Mouse (Mus musculus): ENCODE measurements around the gene Xlr4a. TPM values are rescaled to one million over a fixed set of nuclear protein-coding genes. Genes with fewer than 3 reads are reported as not detected.
"Not testable (repeated sequence)": the region's sequence is repeated elsewhere in the genome, so short reads cannot be mapped to it uniquely, and the experiment has no call there.

The Xlr4a gene
- polyA plus RNA-seq (2015; fragmentation: Nextera tagmentation; extraction: Ambion mirVana), result 0.71 TPM in 1 of 2 replicates, not detected in the other

DNA sequence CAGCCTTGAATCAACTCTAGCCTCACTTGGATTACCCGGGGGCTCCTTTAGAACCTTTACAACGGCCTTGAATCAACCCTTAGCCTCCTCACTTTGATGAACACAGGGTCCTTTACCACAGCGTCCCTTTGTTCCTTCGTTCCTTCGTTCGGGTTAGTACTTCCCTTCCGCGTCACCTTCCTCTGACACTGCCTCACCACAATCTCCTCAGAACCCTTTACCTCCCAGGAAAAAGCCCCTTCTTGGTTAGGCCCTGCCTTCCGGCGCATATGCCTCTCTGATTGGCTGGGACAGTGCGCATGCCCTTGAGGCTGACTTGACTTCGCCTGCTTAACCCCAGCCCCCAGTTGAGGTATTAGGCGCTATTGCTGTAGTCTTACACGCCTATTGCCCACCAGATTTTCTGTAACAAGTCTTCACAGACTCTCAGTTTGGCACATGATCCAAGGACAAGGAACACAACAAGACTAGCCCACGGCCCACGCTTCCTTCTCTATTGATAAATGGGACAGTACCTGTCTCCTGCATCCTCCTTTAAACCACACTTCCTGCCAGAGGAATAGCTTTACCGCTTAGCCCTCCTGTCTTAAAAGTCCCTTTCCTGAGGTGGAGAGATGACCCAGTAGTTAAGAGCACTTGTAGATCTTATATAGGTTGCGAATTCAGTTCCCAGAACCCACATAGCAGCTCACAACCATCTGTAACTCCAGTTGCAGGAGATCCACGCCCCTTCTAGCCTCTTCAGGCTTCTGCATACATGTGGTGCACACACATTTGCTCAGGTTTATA is at the start of gene Xlr4a:
Xlr4a (minus strand) TSS at position 212 of the 789 bp plus-strand sequence.
- H3K36me3 ChIP-seq (ENCODE audit: control insufficient read depth, insufficient read depth); ATAC-seq; H3K4me3 ChIP-seq (replicated peaks; ENCODE audit: low read length); H3K9me3 ChIP-seq (ENCODE audit: control insufficient read depth, low read length); H3K9ac ChIP-seq (replicated peaks; ENCODE audit: low read depth, low read length); H3K27ac ChIP-seq (ENCODE audit: low read length); H3K4me1 ChIP-seq (replicated peaks; ENCODE audit: control insufficient read depth, insufficient read depth, low read length); H3K4me2 ChIP-seq (ENCODE audit: low read length); H3K27me3 ChIP-seq (replicated peaks; ENCODE audit: control insufficient read depth, insufficient read depth, low read length): not testable (repeated sequence)
- 85% methylated on average over 16 of the region's 19 CpGs for WGBS

DNA sequence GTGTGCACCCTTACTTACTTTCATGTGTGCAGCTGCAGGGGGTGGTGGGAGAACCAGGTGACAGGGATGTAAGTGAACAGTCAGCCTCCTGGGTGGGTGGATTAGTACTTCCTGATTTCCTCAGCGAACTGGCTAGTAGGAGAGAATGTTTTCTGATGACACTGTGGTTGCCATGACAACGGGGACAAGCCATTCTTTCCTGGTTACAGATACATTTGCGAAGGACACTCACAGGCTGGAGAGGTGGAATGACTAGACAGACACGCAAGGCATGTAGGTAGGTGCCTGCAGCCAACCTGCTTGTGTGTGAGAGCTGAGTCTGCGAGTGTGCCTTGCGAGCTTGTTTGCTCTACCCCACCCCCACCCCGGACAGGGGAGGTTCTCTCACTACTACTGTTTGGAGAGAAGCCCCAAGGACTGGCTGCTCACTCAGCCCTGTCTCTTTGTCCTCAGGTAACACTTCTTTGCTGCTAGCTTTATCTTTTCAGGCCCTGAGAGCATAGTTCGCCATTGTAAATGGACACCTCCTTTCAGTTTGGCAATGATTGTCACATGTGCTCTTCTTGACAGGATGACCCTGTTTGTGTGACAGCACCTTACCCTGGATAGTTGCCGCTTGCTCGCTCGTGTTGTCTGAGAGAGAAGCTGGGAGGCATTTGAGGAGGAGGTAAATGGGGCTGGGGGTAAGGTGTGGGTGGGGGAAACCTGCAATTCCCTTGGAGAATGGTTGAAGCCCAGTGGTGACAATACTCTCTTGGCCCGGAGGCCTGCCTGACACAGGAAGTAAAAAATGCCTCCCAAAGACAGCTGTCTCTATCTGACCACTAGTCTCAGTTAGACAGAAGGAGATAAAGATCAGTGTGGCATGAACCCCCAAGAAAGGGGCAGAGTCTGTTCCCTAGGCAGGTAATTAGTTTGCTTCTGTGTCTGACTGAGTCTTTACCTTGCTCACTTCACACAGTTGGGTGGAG is 40.9 kb upstream of the Xlr4a start:
- not testable (repeated sequence) for H3K36me3 ChIP-seq (ENCODE audit: control insufficient read depth, insufficient read depth); H3K4me2 ChIP-seq (ENCODE audit: low read length); H3K4me3 ChIP-seq (replicated peaks; ENCODE audit: low read length); H3K4me1 ChIP-seq (replicated peaks; ENCODE audit: control insufficient read depth, insufficient read depth, low read length); H3K9me3 ChIP-seq (ENCODE audit: control insufficient read depth, low read length); H3K27ac ChIP-seq (ENCODE audit: low read length); H3K27me3 ChIP-seq (replicated peaks; ENCODE audit: control insufficient read depth, insufficient read depth, low read length); H3K9ac ChIP-seq (replicated peaks; ENCODE audit: low read depth, low read length)
- peak; percentile 69 for ATAC-seq
- no CpG with 5 or more reads among the region's 12 CpGs for WGBS

DNA sequence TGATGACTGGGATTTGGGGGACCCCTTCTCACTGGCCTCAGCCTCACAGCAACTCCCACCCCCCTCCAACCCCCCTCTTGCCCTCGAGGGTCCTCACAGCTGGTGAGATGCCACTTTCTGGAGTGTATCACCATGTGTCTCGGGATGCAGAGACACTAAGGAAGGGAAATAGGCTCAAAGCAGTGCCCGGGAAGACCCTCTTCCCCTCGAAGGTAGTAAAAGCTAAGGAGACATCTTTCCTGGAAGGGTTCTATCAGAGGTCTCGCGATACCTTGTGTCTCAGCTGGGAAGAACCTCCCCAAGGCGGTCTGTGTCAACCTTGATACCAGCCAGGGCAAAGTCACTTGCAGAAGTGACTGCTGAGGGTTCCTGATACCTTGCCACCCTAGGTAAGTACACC is 34.5 kb upstream of the Xlr4a start, which contains the start of gene Gm14685:
Gm14685 (plus strand) TSS at position 301 of the 400 bp plus-strand sequence.
- not testable (repeated sequence) for H3K9me3 ChIP-seq (ENCODE audit: control insufficient read depth, low read length); H3K4me1 ChIP-seq (replicated peaks; ENCODE audit: control insufficient read depth, insufficient read depth, low read length); H3K36me3 ChIP-seq (ENCODE audit: control insufficient read depth, insufficient read depth); H3K9ac ChIP-seq (replicated peaks; ENCODE audit: low read depth, low read length); H3K27me3 ChIP-seq (replicated peaks; ENCODE audit: control insufficient read depth, insufficient read depth, low read length); ATAC-seq; H3K4me2 ChIP-seq (ENCODE audit: low read length); H3K4me3 ChIP-seq (replicated peaks; ENCODE audit: low read length); H3K27ac ChIP-seq (ENCODE audit: low read length)
- WGBS, result no CpG with 5 or more reads among the region's 7 CpGs

- 77% methylated on average over 10 of the region's 13 CpGs for WGBS
- H3K27ac ChIP-seq (ENCODE audit: low read length); H3K4me1 ChIP-seq (replicated peaks; ENCODE audit: control insufficient read depth, insufficient read depth, low read length); H3K27me3 ChIP-seq (replicated peaks; ENCODE audit: control insufficient read depth, insufficient read depth, low read length); H3K9me3 ChIP-seq (ENCODE audit: control insufficient read depth, low read length); H3K9ac ChIP-seq (replicated peaks; ENCODE audit: low read depth, low read length); H3K4me3 ChIP-seq (replicated peaks; ENCODE audit: low read length); H3K4me2 ChIP-seq (ENCODE audit: low read length); H3K36me3 ChIP-seq (ENCODE audit: control insufficient read depth, insufficient read depth); ATAC-seq: not testable (repeated sequence)
These were observed 14.7 kb upstream of the Xlr4a start, which contains the start of gene Xlr3a for GRCm38 (mm10) chrX:73096941-73097508. Gene Xlr3a, minus strand, starts transcription at chrX:73097095.

DNA sequence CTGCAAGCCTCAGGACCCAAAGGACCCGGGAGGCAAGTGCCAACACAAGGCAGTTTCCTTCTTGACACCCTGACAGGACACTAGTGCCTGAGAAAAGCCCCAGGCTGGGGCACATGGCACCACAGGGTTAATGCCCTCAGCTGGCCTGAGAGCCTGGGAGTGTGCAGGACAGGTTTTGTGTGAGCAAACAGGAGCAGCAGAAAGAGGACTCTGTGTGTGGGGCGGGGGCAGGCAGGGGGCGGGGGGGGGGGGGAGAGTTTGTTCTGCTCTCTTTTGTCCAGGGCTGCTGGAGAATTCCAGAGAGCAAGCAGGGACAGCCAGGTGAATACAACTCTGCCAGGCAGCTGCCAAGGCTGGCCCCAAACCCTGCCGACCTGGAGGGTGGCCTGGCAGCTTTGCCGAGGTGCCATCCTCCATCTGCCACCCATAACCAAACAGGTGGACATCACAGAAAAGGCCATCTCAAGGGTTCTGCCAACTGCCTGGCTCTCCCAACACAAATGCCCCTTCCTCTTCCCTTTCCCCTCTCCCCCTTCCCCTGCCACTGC is 15.4 kb downstream of the Xlr4a start:
- not testable (repeated sequence) for H3K4me3 ChIP-seq (replicated peaks; ENCODE audit: low read length); H3K36me3 ChIP-seq (ENCODE audit: control insufficient read depth, insufficient read depth); H3K9ac ChIP-seq (replicated peaks; ENCODE audit: low read depth, low read length); ATAC-seq; H3K4me2 ChIP-seq (ENCODE audit: low read length); H3K27me3 ChIP-seq (replicated peaks; ENCODE audit: control insufficient read depth, insufficient read depth, low read length); H3K4me1 ChIP-seq (replicated peaks; ENCODE audit: control insufficient read depth, insufficient read depth, low read length); H3K9me3 ChIP-seq (ENCODE audit: control insufficient read depth, low read length); H3K27ac ChIP-seq (ENCODE audit: low read length)
- WGBS, result 40% methylated on average over 1 of the region's 5 CpGs

- peak within 1 kb of the TSS; percentile 40 for H3K4me3 ChIP-seq (replicated peaks; ENCODE audit: low read length)
- peak within 1 kb of the TSS; percentile 51 for H3K9ac ChIP-seq (replicated peaks; ENCODE audit: low read depth, low read length)
- no peaks in the 10 kb centered on the region for H3K27me3 ChIP-seq (replicated peaks; ENCODE audit: control insufficient read depth, insufficient read depth, low read length)
- peak within 1 kb of the TSS; percentile 55 for H3K4me2 ChIP-seq (ENCODE audit: low read length)
- no peak; the same call in none of the 2 replicates for ATAC-seq
- WGBS, result 39% methylated on average over 7 of the region's 7 CpGs
- no peaks in the 10 kb centered on the region for H3K9me3 ChIP-seq (ENCODE audit: control insufficient read depth, low read length)
- no peaks in the 10 kb centered on the region for H3K36me3 ChIP-seq (ENCODE audit: control insufficient read depth, insufficient read depth)
- H3K4me1 ChIP-seq (replicated peaks; ENCODE audit: control insufficient read depth, insufficient read depth, low read length), result no peaks in the 10 kb centered on the region; the same call in 1 of the 2 replicates
- H3K27ac ChIP-seq (ENCODE audit: low read length), result no peak within 1 kb of the TSS
These were observed 17.9 kb downstream of the Xlr4a start, which contains the start of gene Pnma3 for GRCm38 (mm10) chrX:73064415-73064793. Gene Pnma3, plus strand, starts transcription at chrX:73064787.

DNA sequence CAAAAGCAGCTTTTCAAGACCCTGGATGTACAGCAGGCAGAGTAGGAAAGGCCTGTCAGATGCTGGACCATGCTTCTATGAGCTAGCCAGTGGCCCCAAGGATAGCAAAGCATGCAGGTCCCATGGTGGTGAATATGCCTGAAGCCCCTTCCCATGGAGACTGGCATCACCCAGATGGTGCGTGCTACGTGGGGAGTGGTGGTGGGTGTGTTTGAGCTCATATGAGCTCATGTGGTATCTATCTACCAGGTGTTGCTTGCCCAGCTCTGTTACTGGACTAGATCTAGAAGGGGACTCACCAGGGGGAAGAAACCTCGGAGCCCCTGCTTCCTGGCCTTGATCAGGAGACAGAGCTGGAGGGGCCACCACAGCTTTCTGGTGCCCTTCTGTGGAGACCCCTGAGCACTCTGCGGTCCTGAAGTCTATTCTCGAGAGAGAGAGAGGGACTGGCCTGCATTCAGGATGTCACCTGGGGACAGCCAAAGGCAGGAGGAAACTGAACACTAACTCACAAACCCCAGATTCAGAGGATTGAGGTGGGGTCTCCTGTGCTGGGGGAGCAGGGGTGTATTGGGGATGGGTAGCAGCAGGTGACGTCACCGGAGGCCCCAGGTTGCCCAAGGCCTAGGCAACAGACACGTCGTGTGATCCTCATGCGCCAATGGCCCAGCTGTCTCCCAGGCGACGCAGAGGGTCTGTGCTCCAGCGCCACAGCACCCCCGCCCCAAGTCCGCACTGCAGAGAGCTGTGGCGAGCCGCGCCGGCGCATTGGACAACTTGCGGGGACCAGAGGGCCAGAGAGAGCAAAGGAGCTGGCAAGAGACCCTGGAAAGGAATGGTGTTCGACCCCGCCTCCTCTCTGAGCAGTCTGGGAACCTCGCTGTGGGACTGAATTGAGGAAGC is 18.5 kb downstream of the Xlr4a start:
- ATAC-seq, result peak; percentile 91
- Histone ChIP-seq H3K4me1 (replicated peaks; ENCODE audit: control insufficient read depth, insufficient read depth, low read length) (no peaks in the 10 kb centered on the region; the same call in 1 of the 2 replicates), H3K4me2 (ENCODE audit: low read length) (peak overlapping the region; percentile 55), H3K9me3 (ENCODE audit: control insufficient read depth, low read length) (no peaks in the 10 kb centered on the region), H3K9ac (replicated peaks; ENCODE audit: low read depth, low read length) (peak overlapping the region; percentile 51), H3K4me3 (replicated peaks; ENCODE audit: low read length) (peak overlapping the region; percentile 40), H3K36me3 (ENCODE audit: control insufficient read depth, insufficient read depth) (no peaks in the 10 kb centered on the region), H3K27ac (ENCODE audit: low read length) (no peak overlapping the region), H3K27me3 (replicated peaks; ENCODE audit: control insufficient read depth, insufficient read depth, low read length) (no peaks in the 10 kb centered on the region)
- WGBS, result 28% methylated on average over 24 of the region's 24 CpGs

DNA sequence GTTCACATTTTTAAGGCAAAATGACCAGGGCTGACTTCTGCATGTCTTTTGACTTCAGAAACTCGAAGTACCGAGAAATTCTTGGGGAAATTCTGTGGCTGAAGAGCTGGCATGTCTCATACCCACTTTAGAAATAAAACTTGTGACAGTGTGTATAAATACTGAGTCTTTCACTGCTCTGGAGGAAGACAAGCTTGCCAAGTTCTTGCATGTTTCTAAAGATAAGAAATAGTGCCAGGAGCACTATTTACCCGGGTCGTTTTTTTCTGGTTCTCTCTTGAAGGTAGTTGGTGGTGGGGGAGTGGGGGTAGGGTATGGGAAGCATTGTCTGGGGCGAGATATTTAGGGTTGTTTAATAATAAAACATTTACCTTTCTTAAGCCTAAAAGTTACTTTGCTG is 20.0 kb downstream of the Xlr4a start:
- Histone ChIP-seq H3K27ac (ENCODE audit: low read length) (no peak overlapping the region), H3K4me1 (replicated peaks; ENCODE audit: control insufficient read depth, insufficient read depth, low read length) (no peaks in the 10 kb centered on the region; the same call in 1 of the 2 replicates), H3K4me2 (ENCODE audit: low read length) (no peak overlapping the region), H3K27me3 (replicated peaks; ENCODE audit: control insufficient read depth, insufficient read depth, low read length) (no peaks in the 10 kb centered on the region), H3K4me3 (replicated peaks; ENCODE audit: low read length) (no peak overlapping the region), H3K9ac (replicated peaks; ENCODE audit: low read depth, low read length) (no peak overlapping the region), H3K36me3 (ENCODE audit: control insufficient read depth, insufficient read depth) (no peaks in the 10 kb centered on the region), H3K9me3 (ENCODE audit: control insufficient read depth, low read length) (no peaks in the 10 kb centered on the region)
- no peak for ATAC-seq
- 49% methylated on average over 5 of the region's 5 CpGs for WGBS

All from forebrain, embryonic 16.5 days (tissue).